ENCODE assay signal across 9 mouse cellular contexts in genomic region chr5:96912254-96912635, GRCm38 (mm10).
DNase-seq lines count a peak whose midpoint lies in the region; ATAC-seq and TF ChIP-seq lines count a peak whose summit lies in the region.
"Had no signal": no experiment of that assay in that cellular context is flagged by ENCODE, and none has a peak within 500 bp of the region (broad histone marks: within the 10 kb centered on the region; RNA-seq: fewer than 3 reads in every experiment).

No protein-coding gene starts in this region.

- 73% methylated on average over 4 of the region's 4 CpGs for WGBS in heart, embryonic 12.5 days
- 89% methylated on average over 4 of the region's 4 CpGs for WGBS in midbrain, embryonic 10.5 days
- 89% methylated on average over 4 of the region's 4 CpGs for WGBS in midbrain, postnatal 0 days
- 30% methylated on average over 4 of the region's 4 CpGs for WGBS in liver, embryonic 11.5 days
- 62% methylated on average over 4 of the region's 4 CpGs for WGBS in stomach, embryonic 16.5 days

- no peak for DNase-seq in heart, postnatal 25 days (ENCODE audit: low spot score)
- no peak for DNase-seq in midbrain, embryonic 10.5 days (ENCODE audit: low spot score)
- DNase-seq in midbrain, postnatal 0 days (ENCODE audit: low spot score): no peak
- no peak for DNase-seq in liver, embryonic 11.5 days (ENCODE audit: low spot score)
- no peak for DNase-seq in frontal cortex, postnatal 10 days (ENCODE audit: low spot score in 2 of 2)
- DNase-seq in embryo, embryonic 10 days (ENCODE audit: low spot score): no peak

- H3K9ac ChIP-seq in heart, embryonic 12.5 days: no peak overlapping the region
- H3K9ac ChIP-seq in midbrain, postnatal 0 days (replicated peaks; ENCODE audit: low read length, poor library complexity, severe bottlenecking): no peak overlapping the region
- no peak overlapping the region for H3K9ac ChIP-seq in liver, embryonic 11.5 days (ENCODE audit: low read depth, low read length)
- H3K9ac ChIP-seq in stomach, embryonic 16.5 days (ENCODE audit: low read length): no peak overlapping the region
- H3K9ac ChIP-seq: midbrain, embryonic 13.5 days had no signal

- no peak for ATAC-seq in heart, embryonic 12.5 days (ENCODE audit: insufficient number of reproducible peaks, low FRiP score)
- no peak for ATAC-seq in midbrain, postnatal 0 days (ENCODE audit: low FRiP score)
- ATAC-seq in liver, embryonic 11.5 days (replicated peaks; ENCODE audit: low FRiP score): no peak; the same call in 1 of the 2 replicates
- no peak for ATAC-seq in stomach, embryonic 16.5 days (ENCODE audit: insufficient read depth, low FRiP score)

- TF ChIP-seq CTCF in midbrain, postnatal 0 days (IDR thresholded peaks at IDR 0.05): no peak

- intact Hi-C loops in heart, postnatal 25 days (cut with DNase I): loop anchor here (5.0 kb wide), 1 partner anchor 120 kb away; the partner anchor contains the start of gene Anxa3

- H3K9me3 ChIP-seq in heart, embryonic 12.5 days (replicated peaks): no peaks in the 10 kb centered on the region
- no peaks in the 10 kb centered on the region for H3K9me3 ChIP-seq in midbrain, embryonic 10.5 days (replicated peaks)
- H3K9me3 ChIP-seq in midbrain, postnatal 0 days (ENCODE audit: low read length): no peaks in the 10 kb centered on the region
- H3K9me3 ChIP-seq in liver, embryonic 11.5 days (ENCODE audit: control insufficient read depth, low read length): no peaks in the 10 kb centered on the region
- H3K9me3 ChIP-seq in stomach, embryonic 16.5 days (replicated peaks; ENCODE audit: control insufficient read depth, low read length): peaks cover 3% of the 10 kb centered on the region; the same call in 1 of the 2 replicates
- H3K9me3 ChIP-seq: midbrain, embryonic 13.5 days had no signal

- H3K4me1 ChIP-seq in heart, embryonic 12.5 days (replicated peaks): peaks cover 12% of the 10 kb centered on the region; the same call in 1 of the 2 replicates
- H3K4me1 ChIP-seq in midbrain, embryonic 10.5 days: 0 out of 2 replicates have a peak, but pooled peaks cover 4% of the 10 kb centered on the region
- peaks cover 4% of the 10 kb centered on the region; the same call in 1 of the 2 replicates for H3K4me1 ChIP-seq in midbrain, postnatal 0 days (ENCODE audit: insufficient read depth, low read length)
- peaks cover 35% of the 10 kb centered on the region for H3K4me1 ChIP-seq in liver, embryonic 11.5 days (replicated peaks; ENCODE audit: control insufficient read depth, insufficient read depth, low read length)
- H3K4me1 ChIP-seq in stomach, embryonic 16.5 days (ENCODE audit: control insufficient read depth, insufficient read depth, low read length): peaks cover 19% of the 10 kb centered on the region
- H3K4me1 ChIP-seq: midbrain, embryonic 13.5 days had no signal

- peak overlapping the region; percentile 56; the same call in 1 of the 2 replicates for H3K4me2 ChIP-seq in heart, embryonic 12.5 days
- no peak overlapping the region for H3K4me2 ChIP-seq in midbrain, postnatal 0 days (ENCODE audit: low read depth, low read length, poor library complexity, severe bottlenecking)
- peak overlapping the region; percentile 61 for H3K4me2 ChIP-seq in liver, embryonic 11.5 days
- H3K4me2 ChIP-seq in stomach, embryonic 16.5 days (ENCODE audit: low read depth, low read length): no peak overlapping the region
- H3K4me2 ChIP-seq: midbrain, embryonic 13.5 days had no signal

- H3K27me3 ChIP-seq in heart, embryonic 12.5 days (replicated peaks): no peaks in the 10 kb centered on the region
- H3K27me3 ChIP-seq in midbrain, embryonic 10.5 days (ENCODE audit: low read depth, poor library complexity, severe bottlenecking): no peaks in the 10 kb centered on the region
- no peaks in the 10 kb centered on the region for H3K27me3 ChIP-seq in midbrain, postnatal 0 days (ENCODE audit: insufficient read depth, low read length)
- no peaks in the 10 kb centered on the region for H3K27me3 ChIP-seq in liver, embryonic 11.5 days (replicated peaks; ENCODE audit: control insufficient read depth, insufficient read depth, low read length)
- H3K27me3 ChIP-seq in stomach, embryonic 16.5 days (ENCODE audit: control insufficient read depth, insufficient read depth, low read length): no peaks in the 10 kb centered on the region
- H3K27me3 ChIP-seq: midbrain, embryonic 13.5 days had no signal

- H3K36me3 ChIP-seq in heart, embryonic 12.5 days: no peaks in the 10 kb centered on the region
- no peaks in the 10 kb centered on the region for H3K36me3 ChIP-seq in midbrain, embryonic 10.5 days
- no peaks in the 10 kb centered on the region for H3K36me3 ChIP-seq in midbrain, postnatal 0 days (ENCODE audit: insufficient read depth, low read length)
- H3K36me3 ChIP-seq in liver, embryonic 11.5 days (ENCODE audit: control insufficient read depth, insufficient read depth, low read length): no peaks in the 10 kb centered on the region
- H3K36me3 ChIP-seq in stomach, embryonic 16.5 days (ENCODE audit: control insufficient read depth, insufficient read depth, low read length): no peaks in the 10 kb centered on the region
- H3K36me3 ChIP-seq: midbrain, embryonic 13.5 days had no signal

- H3K4me3 ChIP-seq in heart, embryonic 12.5 days: no peak overlapping the region
- H3K4me3 ChIP-seq in midbrain, embryonic 10.5 days: no peak overlapping the region
- H3K4me3 ChIP-seq in midbrain, postnatal 0 days (ENCODE audit: low read depth, low read length): no peak overlapping the region
- H3K4me3 ChIP-seq in liver, embryonic 11.5 days (ENCODE audit: low read depth, low read length): no peak overlapping the region
- no peak overlapping the region for H3K4me3 ChIP-seq in stomach, embryonic 16.5 days (replicated peaks; ENCODE audit: low read length)
- H3K4me3 ChIP-seq: midbrain, embryonic 13.5 days had no signal

- peak overlapping the region; percentile 65 for H3K27ac ChIP-seq in heart, embryonic 12.5 days (ENCODE audit: poor library complexity, severe bottlenecking)
- H3K27ac ChIP-seq in midbrain, embryonic 10.5 days (replicated peaks): 0 out of 2 replicates have a peak overlapping the region, but pooled peaks have one; percentile 28
- no peak overlapping the region for H3K27ac ChIP-seq in midbrain, postnatal 0 days (ENCODE audit: low read depth, low read length)
- peak overlapping the region; percentile 80 for H3K27ac ChIP-seq in liver, embryonic 11.5 days (ENCODE audit: low read depth, low read length)
- peak overlapping the region; percentile 73; the same call in 1 of the 2 replicates for H3K27ac ChIP-seq in stomach, embryonic 16.5 days (ENCODE audit: low read length)
- H3K27ac ChIP-seq: midbrain, embryonic 13.5 days had no signal

Comparison
In these comparisons a context has a peak if more than half of its experiments do, and no peak if none do; other contexts are left out.
1. H3K4me2 ChIP-seq: peak in heart, embryonic 12.5 days (single experiment) and liver, embryonic 11.5 days (single experiment); none in midbrain, postnatal 0 days (single experiment) and stomach, embryonic 16.5 days (single experiment).